Mouse (Mus musculus) myocyte (in vitro differentiated cells): ENCODE data around the gene Zfp326. TPM values are rescaled to one million over a fixed set of nuclear protein-coding genes. Genes with fewer than 3 reads are reported as not detected.

ENCODE experiments used
- H3K27me3 ChIP-seq: one replicate; pipeline ENCODE4 v1.6.1; 2011; ENCODE audit not compliant: control insufficient read depth, insufficient read depth, insufficient read length
- H3K36me3 ChIP-seq: one replicate; pipeline ENCODE4 v1.6.1; 2011; ENCODE audit not compliant: control insufficient read depth, insufficient read depth
- H3K4me2 ChIP-seq: one replicate; pipeline ENCODE4 v1.6.1; 2011; ENCODE audit warnings: low read depth, control low read depth
- H3K4me3 ChIP-seq: one replicate; pipeline ENCODE4 v1.5.1; 2011; ENCODE audit warnings: mild to moderate bottlenecking, control low read depth, moderate library complexity
- H3K79me2 ChIP-seq: one replicate; pipeline ENCODE4 v1.6.1; 2011; ENCODE audit not compliant: control insufficient read depth, insufficient read depth
- H3ac ChIP-seq: one replicate; pipeline ENCODE4 v1.6.1; 2011; ENCODE audit not compliant: control insufficient read depth, insufficient read length
- CEBPB ChIP-seq: IDR thresholded peaks from 2 replicates; pipeline ENCODE4 v1.6.1; 2011; ENCODE audit warnings: mild to moderate bottlenecking, moderate library complexity; ENCODE audit not compliant: poor library complexity, insufficient read depth, severe bottlenecking
- E2F4 ChIP-seq: IDR thresholded peaks from one replicate; pipeline ENCODE4 v1.6.1; 2011; ENCODE audit warnings: mild to moderate bottlenecking, control low read depth, moderate library complexity; ENCODE audit not compliant: insufficient read depth
- MAX ChIP-seq: IDR thresholded peaks from one replicate; pipeline ENCODE4 v1.6.1; 2011; ENCODE audit warnings: low read depth, mild to moderate bottlenecking, control low read depth
- MYOD1 ChIP-seq, 3 experiments: IDR thresholded peaks; one replicate each; pipeline ENCODE4 v1.6.1; 2011; ENCODE audit warnings: control low read depth in 2 of 3, low read depth in 2 of 3, mild to moderate bottlenecking in 2 of 3, moderate library complexity in 1 of 3; ENCODE audit not compliant: insufficient read length in 2 of 3, control insufficient read depth in 1 of 3
- MYOG ChIP-seq, 3 experiments: IDR thresholded peaks; one replicate each; pipeline ENCODE4 v1.6.1; 2011; ENCODE audit warnings: control low read depth in 2 of 3, low read depth in 2 of 3, mild to moderate bottlenecking in 2 of 3; ENCODE audit not compliant: insufficient read length in 2 of 3, control insufficient read depth in 1 of 3, insufficient read depth in 1 of 3
- POLR2A ChIP-seq: IDR thresholded peaks from one replicate; pipeline ENCODE4 v1.6.1; 2011; ENCODE audit warnings: low read depth, mild to moderate bottlenecking, control low read depth, moderate library complexity; ENCODE audit not compliant: insufficient read length
- POLR2AphosphoS2 ChIP-seq: IDR thresholded peaks from one replicate; pipeline ENCODE4 v1.6.1; 2011; ENCODE audit warnings: low read depth, control low read depth; ENCODE audit not compliant: insufficient read length
- REST ChIP-seq: IDR thresholded peaks from one replicate; pipeline ENCODE4 v1.6.1; 2011; ENCODE audit warnings: mild to moderate bottlenecking, control low read depth, moderate library complexity; ENCODE audit not compliant: insufficient read depth, insufficient read length
- SRF ChIP-seq: IDR thresholded peaks from one replicate; pipeline ENCODE4 v1.6.1; 2011; ENCODE audit warnings: low read depth; ENCODE audit not compliant: control insufficient read depth, insufficient read length
- TCF12 ChIP-seq: IDR thresholded peaks from one replicate; pipeline ENCODE4 v1.6.1; 2011; ENCODE audit warnings: mild to moderate bottlenecking, control low read depth; ENCODE audit not compliant: poor library complexity, insufficient read depth, severe bottlenecking
- TCF3 ChIP-seq: IDR thresholded peaks from one replicate; pipeline ENCODE4 v1.6.1; 2011; ENCODE audit warnings: low read depth, control low read depth; ENCODE audit not compliant: insufficient read length
- USF1 ChIP-seq: IDR thresholded peaks from one replicate; pipeline ENCODE4 v1.6.1; 2011; ENCODE audit warnings: low read depth, mild to moderate bottlenecking, control low read depth, moderate library complexity
- polyA plus RNA-seq: library from polyadenylated mRNA; unstranded; fragments of >200 nt; fragmentation: generic; extraction: Trizol; gene quantifications from one replicate; pipeline ENCODE4 v1.2.1, GENCODE M21; 2012; ENCODE audit warnings: missing spikeins

Gene Zfp326
- polyA plus RNA-seq, 1 experiment = 7.6 TPM

DNA sequence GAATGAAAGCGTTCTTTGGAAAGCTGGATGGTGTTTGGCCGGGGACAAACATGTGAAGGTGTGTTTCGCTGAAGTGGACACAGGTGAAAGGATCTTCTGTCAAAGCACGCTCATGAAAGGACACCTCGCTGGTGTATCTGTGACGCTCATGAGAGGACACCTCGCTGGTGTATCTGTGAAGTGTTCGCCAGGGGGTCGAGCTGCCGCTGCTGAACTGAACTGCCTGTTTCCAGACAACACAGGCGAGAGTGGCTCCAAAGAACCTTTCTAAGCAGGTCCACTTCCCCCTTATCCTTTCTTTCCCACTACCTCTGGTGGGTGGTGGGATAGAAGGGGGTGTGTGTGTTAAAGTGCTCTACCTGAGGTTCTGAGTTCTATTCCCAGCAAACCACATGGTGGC is 1.9 kb upstream of the Zfp326 start:
- no peaks in the 10 kb centered on the region for H3K36me3 ChIP-seq
- peak overlapping the region; percentile 55 for H3K4me2 ChIP-seq
- no peak overlapping the region for H3K4me3 ChIP-seq
- H3ac ChIP-seq = no peak overlapping the region
- no peak for TF ChIP-seq MAX
- TF ChIP-seq MYOG (IDR thresholded peaks at IDR 0.05; ENCODE audit: control insufficient read depth in 1 of 3, insufficient read depth in 1 of 3, insufficient read length in 2 of 3, low read depth in 2 of 3) = no peak
- no peak for TF ChIP-seq CEBPB
- peaks cover 28% of the 10 kb centered on the region for H3K79me2 ChIP-seq
- no peaks in the 10 kb centered on the region for H3K27me3 ChIP-seq

DNA sequence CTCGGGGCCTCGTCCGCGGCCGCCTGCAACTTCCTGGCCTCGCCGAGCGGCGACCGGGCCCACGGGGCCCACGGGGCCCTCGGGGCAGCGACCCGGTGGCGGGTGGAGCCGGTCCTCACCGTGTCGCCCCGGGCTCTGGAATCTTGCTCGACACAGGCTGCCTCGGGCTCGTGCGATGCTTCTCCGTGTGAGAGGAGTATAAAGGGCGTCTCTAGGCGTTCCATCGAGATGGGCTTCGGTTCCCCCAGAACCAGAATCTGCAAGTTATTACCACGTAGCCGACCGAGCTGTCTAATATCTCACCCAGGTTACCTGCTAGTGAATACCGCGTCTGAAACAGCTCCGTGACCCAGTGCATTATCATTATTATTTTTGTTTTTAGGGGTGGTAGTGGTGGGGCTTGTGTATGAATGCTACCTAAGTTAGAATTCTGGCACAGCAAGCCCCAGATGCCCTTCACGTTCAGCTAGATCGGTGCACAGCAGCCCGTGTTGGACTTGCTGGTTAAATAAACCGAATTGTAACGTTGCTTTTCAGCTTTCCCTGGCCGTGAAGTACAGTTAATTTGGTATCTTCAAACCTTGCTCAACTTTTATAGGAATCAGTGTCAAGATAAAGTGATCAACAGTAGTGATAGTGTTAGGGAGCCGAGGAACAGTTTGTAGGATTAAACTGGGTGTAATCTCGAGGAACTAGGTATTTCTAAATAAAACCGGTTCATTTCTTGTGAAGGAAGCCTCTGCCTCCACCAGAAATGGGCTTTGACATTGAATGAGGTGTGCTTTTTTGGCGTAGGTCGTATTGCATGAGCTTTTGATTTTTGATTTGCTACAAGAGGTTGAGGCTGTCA is 785 bp downstream of the Zfp326 start:
- H3K4me3 ChIP-seq = peak overlapping the region; percentile 46
- peak overlapping the region; percentile 97 for H3ac ChIP-seq
- H3K4me2 ChIP-seq = peak overlapping the region; percentile 96
- H3K79me2 ChIP-seq = peaks cover 55% of the 10 kb centered on the region
- H3K36me3 ChIP-seq = peaks cover 9% of the 10 kb centered on the region
- no peak for TF ChIP-seq MAX
- no peak for TF ChIP-seq USF1
- TF ChIP-seq E2F4 = no peak
- TF ChIP-seq TCF3 = no peak
- no peak for TF ChIP-seq MYOG (IDR thresholded peaks at IDR 0.05; ENCODE audit: control insufficient read depth in 1 of 3, insufficient read depth in 1 of 3, insufficient read length in 2 of 3, low read depth in 2 of 3)
- no peak for TF ChIP-seq POLR2A
- TF ChIP-seq MYOD1 (IDR thresholded peaks at IDR 0.05; ENCODE audit: control insufficient read depth in 1 of 3, insufficient read length in 2 of 3, low read depth in 2 of 3) = no peak
- no peak for TF ChIP-seq REST
- TF ChIP-seq TCF12 = no peak
- H3K27me3 ChIP-seq = no peaks in the 10 kb centered on the region

DNA sequence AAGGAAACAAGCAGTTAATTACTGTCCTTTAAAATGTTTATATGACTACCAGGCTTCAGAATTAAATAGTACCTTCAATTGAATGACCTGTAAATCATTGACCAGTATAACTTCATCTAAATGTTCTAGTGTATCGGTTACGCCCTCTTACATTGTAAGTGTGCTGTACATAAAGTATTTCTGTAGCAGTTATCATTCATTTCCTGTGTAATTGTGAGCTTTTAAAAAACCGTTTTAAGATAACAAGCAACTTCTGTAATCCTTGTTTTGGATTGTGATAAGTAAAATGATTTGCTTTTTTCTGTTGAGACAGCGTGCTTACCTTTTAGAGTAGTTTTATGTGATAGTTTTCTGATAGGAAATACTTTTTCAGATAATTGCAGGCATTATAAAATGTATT is 11.0 kb downstream of the Zfp326 start:
- Histone ChIP-seq H3K27me3 (no peaks in the 10 kb centered on the region), H3K79me2 (peaks cover 63% of the 10 kb centered on the region), H3K36me3 (peaks cover 27% of the 10 kb centered on the region), H3K4me2 (no peak overlapping the region), H3ac (no peak overlapping the region), H3K4me3 (no peak overlapping the region)
- no peak for TF ChIP-seq USF1
- no peak for TF ChIP-seq POLR2A
- no peak for TF ChIP-seq TCF3
- no peak for TF ChIP-seq MAX
- no peak for TF ChIP-seq SRF
- TF ChIP-seq POLR2AphosphoS2 = no peak
- no peak for TF ChIP-seq CEBPB
- no peak for TF ChIP-seq MYOG (IDR thresholded peaks at IDR 0.05; ENCODE audit: control insufficient read depth in 1 of 3, insufficient read depth in 1 of 3, insufficient read length in 2 of 3, low read depth in 2 of 3)
- no peak for TF ChIP-seq MYOD1 (IDR thresholded peaks at IDR 0.05; ENCODE audit: control insufficient read depth in 1 of 3, insufficient read length in 2 of 3, low read depth in 2 of 3)
- no peak for TF ChIP-seq REST

DNA sequence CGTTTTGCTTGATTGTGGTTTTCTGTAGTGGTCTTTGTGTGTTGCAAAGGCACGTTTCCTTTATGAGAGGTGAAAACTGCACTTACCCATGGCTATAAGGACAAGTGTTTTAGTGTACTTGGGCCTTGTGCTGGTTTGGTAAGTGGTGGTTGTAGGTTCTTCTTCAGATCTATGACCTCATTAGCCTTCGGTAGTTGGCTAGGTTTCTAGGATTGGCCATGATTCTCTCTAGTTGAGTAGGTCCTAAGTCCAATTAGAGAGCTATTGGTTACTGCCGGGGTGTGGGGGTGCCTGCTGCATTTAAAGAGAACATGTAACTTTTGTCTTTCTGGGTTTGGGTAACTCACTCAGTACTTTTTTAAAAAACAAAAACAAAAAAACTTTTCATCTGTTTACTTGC is 21.8 kb downstream of the Zfp326 start:
- no peak overlapping the region for H3ac ChIP-seq

DNA sequence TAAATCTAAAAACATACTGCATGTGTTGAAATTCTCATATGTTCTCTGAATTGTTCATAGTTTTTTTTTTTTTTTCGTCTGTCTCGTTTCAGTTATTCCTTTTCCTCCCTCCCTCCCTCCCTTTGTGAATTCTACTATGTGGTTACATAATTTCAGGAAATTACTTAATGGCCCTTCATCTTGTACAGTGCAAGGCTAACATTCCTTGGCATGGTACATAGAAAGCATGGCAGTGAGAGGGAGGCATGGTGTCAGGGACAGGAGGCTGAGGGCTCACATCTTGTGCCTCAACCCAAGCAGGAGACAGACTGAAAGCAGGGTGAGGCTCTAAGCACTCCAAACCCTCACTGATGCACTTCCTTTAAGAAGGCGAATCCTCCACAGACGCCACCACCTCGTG is 32.8 kb downstream of the Zfp326 start:
- TF ChIP-seq POLR2A (no peak), MYOD1 (IDR thresholded peaks at IDR 0.05; ENCODE audit: control insufficient read depth in 1 of 3, insufficient read length in 2 of 3, low read depth in 2 of 3) (no peak), TCF12 (no peak), TCF3 (no peak), USF1 (no peak), POLR2AphosphoS2 (no peak), E2F4 (no peak), MAX (no peak), CEBPB (no peak), MYOG (IDR thresholded peaks at IDR 0.05; ENCODE audit: control insufficient read depth in 1 of 3, insufficient read depth in 1 of 3, insufficient read length in 2 of 3, low read depth in 2 of 3) (no peak), REST (no peak), SRF (no peak)
- peaks cover 73% of the 10 kb centered on the region for H3K36me3 ChIP-seq
- H3ac ChIP-seq = no peak overlapping the region
- no peaks in the 10 kb centered on the region for H3K27me3 ChIP-seq
- no peak overlapping the region for H3K4me2 ChIP-seq
- H3K4me3 ChIP-seq = no peak overlapping the region
- no peaks in the 10 kb centered on the region for H3K79me2 ChIP-seq

More for the DNA sequence above, 21.8 kb downstream of the Zfp326 start:
- no peak overlapping the region for H3K4me2 ChIP-seq
- H3K79me2 ChIP-seq = peaks cover 42% of the 10 kb centered on the region
- H3K4me3 ChIP-seq = no peak overlapping the region
- no peaks in the 10 kb centered on the region for H3K27me3 ChIP-seq
- TF ChIP-seq SRF (no peak), TCF12 (no peak), MAX (no peak), TCF3 (no peak), MYOD1 (IDR thresholded peaks at IDR 0.05; ENCODE audit: control insufficient read depth in 1 of 3, insufficient read length in 2 of 3, low read depth in 2 of 3) (no peak), POLR2A (no peak), CEBPB (no peak), MYOG (IDR thresholded peaks at IDR 0.05; ENCODE audit: control insufficient read depth in 1 of 3, insufficient read depth in 1 of 3, insufficient read length in 2 of 3, low read depth in 2 of 3) (no peak), REST (no peak), E2F4 (no peak)
- peaks cover 15% of the 10 kb centered on the region for H3K36me3 ChIP-seq
